Mouse (Mus musculus) right cerebral cortex, postnatal 4 days (tissue): Measurements from ENCODE around the gene Nkx2-1.

ENCODE experiments used
- DNase-seq: peaks from one replicate; pipeline ENCODE4 v3.0.0-alpha.2; 2022

Nkx2-1 gene

GRCm38 (mm10) chr12:56521106-56521840 is 15.4 kb downstream of the Nkx2-1 start:
- DNase-seq, result no peak

- no peak for DNase-seq
Measured at GRCm38 (mm10) chr12:56520396-56521105, 16.2 kb downstream of the Nkx2-1 start.

- no peak for DNase-seq
Measured at GRCm38 (mm10) chr12:56519738-56520191, 16.9 kb downstream of the Nkx2-1 start.

GRCm38 (mm10) chr12:56519071-56519737 is 17.5 kb downstream of the Nkx2-1 start:
- DNase-seq, result no peak

GRCm38 (mm10) chr12:56518221-56518620 is 18.5 kb downstream of the Nkx2-1 start:
- no peak for DNase-seq

- DNase-seq, result no peak
Measured at GRCm38 (mm10) chr12:56514831-56515230, 21.9 kb downstream of the Nkx2-1 start.

DNA sequence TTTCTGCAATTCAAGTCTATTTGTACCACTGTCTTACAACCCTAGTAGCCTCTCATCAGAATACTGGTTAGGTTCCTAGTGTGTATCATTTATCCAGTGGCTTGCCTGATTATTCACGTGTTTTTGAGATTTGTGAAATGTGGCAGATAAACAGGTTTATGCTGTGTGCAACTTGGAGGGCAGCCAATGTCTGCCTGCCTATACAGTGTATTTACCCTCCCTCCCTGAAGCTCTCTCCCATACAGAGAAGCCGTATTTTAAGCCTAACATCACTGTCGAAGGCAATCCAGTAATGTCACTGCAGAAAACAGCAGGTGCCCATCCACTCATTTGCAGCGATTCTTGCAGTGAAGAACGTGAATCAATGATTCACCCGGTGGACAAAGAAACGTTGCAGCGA is 28.3 kb downstream of the Nkx2-1 start:
- no peak for DNase-seq

GRCm38 (mm10) chr12:56487046-56487445 is 49.7 kb downstream of the Nkx2-1 start:
- DNase-seq, result no peak

GRCm38 (mm10) chr12:56482606-56483005 is 54.1 kb downstream of the Nkx2-1 start:
- no peak for DNase-seq
